Mouse (Mus musculus): ENCODE data around the gene Ppp3ca. TPM values are rescaled to one million over a fixed set of nuclear protein-coding genes. Genes with fewer than 3 reads are reported as not detected.

Gene Ppp3ca
- total and polyA plus RNA-seq, 2 experiments from 2014 or later: 34.6 to 39.2 TPM

DNA sequence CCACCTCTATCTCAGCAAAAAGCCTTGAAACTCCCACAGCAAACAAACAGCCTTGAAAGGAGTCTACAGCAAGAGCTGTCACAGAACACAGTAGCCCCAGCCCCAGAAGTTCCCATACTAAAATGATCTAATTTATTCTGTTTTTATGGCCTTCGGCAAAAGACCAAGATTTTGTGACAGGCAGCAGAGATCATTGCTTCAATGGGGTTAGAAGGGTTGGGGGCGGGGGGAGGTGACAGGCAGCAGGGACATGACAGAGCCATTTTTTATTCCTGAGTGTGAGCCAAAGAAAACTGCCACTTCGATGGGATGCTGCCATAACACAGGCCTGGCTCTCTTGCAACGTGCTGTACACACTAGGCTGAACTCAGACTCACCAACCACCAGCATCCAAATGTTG lies 275.6 kb downstream of the Ppp3ca start:
- no peak overlapping the region for H3K27ac ChIP-seq (ENCODE audit: low read depth)
- no peaks in the 10 kb centered on the region for H3K36me3 ChIP-seq (replicated peaks; ENCODE audit: control insufficient read depth, insufficient read depth, low read length)
- no peaks in the 10 kb centered on the region for H3K4me1 ChIP-seq (ENCODE audit: control insufficient read depth, insufficient read depth)
- DNase-seq (ENCODE audit: low spot score) (no peak), ATAC-seq (ENCODE audit: insufficient read depth, low read depth) (no peak)
- TF ChIP-seq CTCF (IDR thresholded peaks at IDR 0.05; ENCODE audit: low read depth): no peak
- no peak for TF ChIP-seq EP300 (IDR thresholded peaks at IDR 0.05; ENCODE audit: low read depth)
- H3K4me2 ChIP-seq (ENCODE audit: low read depth, low read length): no peak overlapping the region
- no peak overlapping the region for H3K4me3 ChIP-seq (ENCODE audit: low read depth, low read length)
- H3K9ac ChIP-seq (replicated peaks; ENCODE audit: low read depth, low read length): no peak overlapping the region
- no peaks in the 10 kb centered on the region for H3K9me3 ChIP-seq (replicated peaks; ENCODE audit: control insufficient read depth, low read length)
- 77% methylated on average over 4 of the region's 4 CpGs for whole genome bisulfite sequencing
- H3K27me3 ChIP-seq (ENCODE audit: control insufficient read depth, insufficient read depth, low read length): no peaks in the 10 kb centered on the region

DNA sequence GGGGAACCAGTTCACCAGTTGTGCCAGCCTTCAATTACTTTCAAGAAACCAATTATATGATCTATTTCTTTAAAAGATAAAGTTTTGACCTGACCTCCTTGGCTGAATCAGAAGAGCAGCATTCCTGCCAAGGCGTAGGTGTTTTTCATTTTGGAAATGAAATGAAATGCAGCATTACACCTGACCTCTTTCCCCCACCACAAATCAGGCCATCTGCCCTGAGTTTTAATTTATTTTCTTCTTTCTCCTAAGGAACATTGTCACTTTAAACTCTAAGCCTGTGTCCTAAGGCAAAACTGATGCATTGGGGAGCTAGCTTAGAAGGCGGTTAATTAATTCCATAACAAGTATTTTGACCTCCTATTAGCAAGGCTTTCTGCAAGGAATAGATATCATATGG lies 276.7 kb downstream of the Ppp3ca start:
- 94% methylated on average over 2 of the region's 2 CpGs for WGBS
- no peaks in the 10 kb centered on the region for H3K9me3 ChIP-seq (replicated peaks; ENCODE audit: control insufficient read depth, low read length)
- no peak overlapping the region for H3K4me3 ChIP-seq (ENCODE audit: low read depth, low read length)
- no peaks in the 10 kb centered on the region for H3K4me1 ChIP-seq (ENCODE audit: control insufficient read depth, insufficient read depth)
- no peaks in the 10 kb centered on the region for H3K27me3 ChIP-seq (ENCODE audit: control insufficient read depth, insufficient read depth, low read length)
- H3K27ac ChIP-seq (ENCODE audit: low read depth): no peak overlapping the region
- TF ChIP-seq EP300 (IDR thresholded peaks at IDR 0.05; ENCODE audit: low read depth): no peak
- TF ChIP-seq CTCF (IDR thresholded peaks at IDR 0.05; ENCODE audit: low read depth): no peak
- H3K9ac ChIP-seq (replicated peaks; ENCODE audit: low read depth, low read length): no peak overlapping the region
- ATAC-seq (ENCODE audit: insufficient read depth, low read depth) (no peak), DNase-seq (ENCODE audit: low spot score) (no peak)
- H3K4me2 ChIP-seq (ENCODE audit: low read depth, low read length): no peak overlapping the region
- no peaks in the 10 kb centered on the region for H3K36me3 ChIP-seq (replicated peaks; ENCODE audit: control insufficient read depth, insufficient read depth, low read length)

DNA sequence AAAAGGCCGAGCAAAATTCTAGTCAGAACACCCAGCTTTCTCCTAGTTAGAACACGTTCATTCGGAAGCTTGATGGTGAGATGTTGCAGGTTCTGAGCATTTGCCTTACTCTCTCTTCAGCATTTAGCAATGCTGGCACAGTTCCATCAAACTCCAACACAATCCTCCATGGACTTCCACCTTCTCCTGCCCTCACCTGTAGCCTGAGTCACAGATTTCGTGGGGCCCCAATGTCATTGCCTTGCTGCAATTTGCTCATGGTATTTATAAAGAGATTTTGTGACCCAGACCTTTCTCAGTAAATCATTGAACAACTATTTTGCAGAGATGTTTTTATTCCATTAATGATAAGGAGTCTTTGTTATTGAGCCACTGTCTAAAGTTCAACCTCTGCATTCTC lies 278.2 kb downstream of the Ppp3ca start:
- H3K36me3 ChIP-seq (replicated peaks; ENCODE audit: control insufficient read depth, insufficient read depth, low read length): no peaks in the 10 kb centered on the region
- no peak overlapping the region for H3K4me3 ChIP-seq (ENCODE audit: low read depth, low read length)
- no peak overlapping the region for H3K9ac ChIP-seq (replicated peaks; ENCODE audit: low read depth, low read length)
- no peak overlapping the region for H3K27ac ChIP-seq (ENCODE audit: low read depth)
- no peaks in the 10 kb centered on the region for H3K9me3 ChIP-seq (replicated peaks; ENCODE audit: control insufficient read depth, low read length)
- no peak for ATAC-seq (ENCODE audit: insufficient read depth, low read depth)
- TF ChIP-seq EP300 (IDR thresholded peaks at IDR 0.05; ENCODE audit: low read depth) (no peak), CTCF (IDR thresholded peaks at IDR 0.05; ENCODE audit: low read depth) (no peak)
- H3K4me1 ChIP-seq (ENCODE audit: control insufficient read depth, insufficient read depth): no peaks in the 10 kb centered on the region
- no peaks in the 10 kb centered on the region for H3K27me3 ChIP-seq (ENCODE audit: control insufficient read depth, insufficient read depth, low read length)
- DNase-seq (ENCODE audit: low spot score): no peak
- 80% methylated on average over 4 of the region's 4 CpGs for WGBS
- H3K4me2 ChIP-seq (ENCODE audit: low read depth, low read length): no peak overlapping the region

DNA sequence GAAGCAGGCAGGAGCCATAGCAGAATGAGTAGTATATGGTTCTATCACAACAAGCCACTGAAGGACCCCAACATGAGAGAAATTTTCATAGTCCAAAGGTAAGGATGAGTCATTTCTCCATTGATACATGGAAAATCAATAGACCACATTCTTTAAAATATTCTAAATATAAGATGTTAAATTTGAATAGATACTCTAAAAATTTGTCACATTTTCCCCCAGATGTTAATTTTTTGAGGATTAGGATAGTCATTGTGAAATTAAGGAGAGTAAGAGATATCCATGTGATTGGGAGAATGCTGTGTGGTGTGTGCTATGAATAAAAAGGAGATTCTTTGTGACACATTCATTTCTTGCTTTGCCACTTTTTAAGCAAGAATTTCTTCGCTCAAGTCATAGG lies 281.9 kb downstream of the Ppp3ca start:
- H3K27ac ChIP-seq (ENCODE audit: low read depth): no peak overlapping the region
- no peak for ATAC-seq (ENCODE audit: insufficient read depth, low read depth)
- DNase-seq (ENCODE audit: low spot score): no peak
- H3K27me3 ChIP-seq (ENCODE audit: control insufficient read depth, insufficient read depth, low read length): no peaks in the 10 kb centered on the region
- no peak overlapping the region for H3K4me3 ChIP-seq (ENCODE audit: low read depth, low read length)
- TF ChIP-seq CTCF (IDR thresholded peaks at IDR 0.05; ENCODE audit: low read depth) (no peak), EP300 (IDR thresholded peaks at IDR 0.05; ENCODE audit: low read depth) (no peak)
- H3K36me3 ChIP-seq (replicated peaks; ENCODE audit: control insufficient read depth, insufficient read depth, low read length): no peaks in the 10 kb centered on the region
- no peaks in the 10 kb centered on the region for H3K9me3 ChIP-seq (replicated peaks; ENCODE audit: control insufficient read depth, low read length)
- WGBS: 67% methylated on average over 1 of the region's 1 CpGs
- no peak overlapping the region for H3K4me2 ChIP-seq (ENCODE audit: low read depth, low read length)
- no peaks in the 10 kb centered on the region for H3K4me1 ChIP-seq (ENCODE audit: control insufficient read depth, insufficient read depth)
- no peak overlapping the region for H3K9ac ChIP-seq (replicated peaks; ENCODE audit: low read depth, low read length)

DNA sequence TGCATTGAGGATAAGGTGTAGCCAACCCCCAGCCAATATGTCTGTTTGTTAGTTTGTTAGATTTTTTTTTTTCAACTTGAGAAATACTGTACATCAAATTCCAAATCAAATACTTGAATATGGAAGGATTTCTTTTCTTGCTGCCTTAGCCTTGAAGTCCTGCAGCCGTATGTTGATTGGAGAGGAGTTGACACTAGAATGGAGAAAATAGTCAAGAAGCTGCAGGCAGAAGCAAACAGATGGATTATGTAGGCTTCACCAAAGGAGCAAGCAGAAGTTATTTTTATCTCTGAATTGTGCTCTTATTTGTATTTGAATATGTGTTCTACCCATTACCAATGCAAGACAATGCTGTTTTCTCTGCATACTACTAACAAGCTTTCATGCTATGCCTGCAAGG lies 282.9 kb downstream of the Ppp3ca start:
- H3K4me2 ChIP-seq (ENCODE audit: low read depth, low read length): no peak overlapping the region
- DNase-seq (ENCODE audit: low spot score): no peak
- no peak overlapping the region for H3K4me3 ChIP-seq (ENCODE audit: low read depth, low read length)
- TF ChIP-seq EP300 (IDR thresholded peaks at IDR 0.05; ENCODE audit: low read depth) (no peak), CTCF (IDR thresholded peaks at IDR 0.05; ENCODE audit: low read depth) (no peak)
- H3K4me1 ChIP-seq (ENCODE audit: control insufficient read depth, insufficient read depth): no peaks in the 10 kb centered on the region
- no peak overlapping the region for H3K9ac ChIP-seq (replicated peaks; ENCODE audit: low read depth, low read length)
- WGBS: 71% methylated on average over 1 of the region's 1 CpGs
- no peaks in the 10 kb centered on the region for H3K27me3 ChIP-seq (ENCODE audit: control insufficient read depth, insufficient read depth, low read length)
- H3K36me3 ChIP-seq (replicated peaks; ENCODE audit: control insufficient read depth, insufficient read depth, low read length): no peaks in the 10 kb centered on the region
- no peak overlapping the region for H3K27ac ChIP-seq (ENCODE audit: low read depth)
- H3K9me3 ChIP-seq (replicated peaks; ENCODE audit: control insufficient read depth, low read length): no peaks in the 10 kb centered on the region
- no peak for ATAC-seq (ENCODE audit: insufficient read depth, low read depth)

DNA sequence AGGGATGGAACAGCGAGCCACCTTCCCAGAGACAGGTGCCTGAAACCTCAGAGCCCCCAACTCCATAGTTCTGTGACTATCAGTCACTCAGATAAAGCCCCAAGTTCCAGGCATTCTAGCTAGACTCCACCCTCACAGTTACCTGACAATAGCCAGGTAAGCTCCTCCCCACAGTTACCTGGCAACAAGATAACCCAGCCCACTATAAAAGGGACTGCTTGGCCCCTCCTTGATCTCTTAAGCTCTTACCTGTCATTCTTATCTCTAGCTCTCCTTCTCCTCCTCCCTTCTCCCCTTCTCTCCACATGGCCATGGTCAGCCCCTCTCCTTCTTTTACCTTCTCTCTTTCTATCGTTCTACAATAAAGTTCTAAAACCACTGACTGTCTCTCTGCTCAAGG lies 285.1 kb downstream of the Ppp3ca start:
- no peaks in the 10 kb centered on the region for H3K9me3 ChIP-seq (replicated peaks; ENCODE audit: control insufficient read depth, low read length)
- no peak overlapping the region for H3K9ac ChIP-seq (replicated peaks; ENCODE audit: low read depth, low read length)
- no peaks in the 10 kb centered on the region for H3K4me1 ChIP-seq (ENCODE audit: control insufficient read depth, insufficient read depth)
- TF ChIP-seq CTCF (IDR thresholded peaks at IDR 0.05; ENCODE audit: low read depth): no peak
- no peak for TF ChIP-seq EP300 (IDR thresholded peaks at IDR 0.05; ENCODE audit: low read depth)
- ATAC-seq (ENCODE audit: insufficient read depth, low read depth) (no peak), DNase-seq (ENCODE audit: low spot score) (no peak)
- H3K4me3 ChIP-seq (ENCODE audit: low read depth, low read length): no peak overlapping the region
- H3K4me2 ChIP-seq (ENCODE audit: low read depth, low read length): no peak overlapping the region
- H3K27me3 ChIP-seq (ENCODE audit: control insufficient read depth, insufficient read depth, low read length): no peaks in the 10 kb centered on the region
- WGBS: 88% methylated on average over 2 of the region's 2 CpGs
- H3K36me3 ChIP-seq (replicated peaks; ENCODE audit: control insufficient read depth, insufficient read depth, low read length): no peaks in the 10 kb centered on the region
- H3K27ac ChIP-seq (ENCODE audit: low read depth): no peak overlapping the region

All from heart, postnatal 0 days (tissue).